Mouse (Mus musculus) embryonic fibroblast, embryonic 13.5 days (primary cell): ENCODE measurements around the gene Svopl. TPM values are rescaled to one million over a fixed set of nuclear protein-coding genes. Genes with fewer than 3 reads are reported as not detected.

Source experiments
- H3K27ac ChIP-seq: 2 replicates; pipeline ENCODE4 v1.5.1; 2012; ENCODE audit warnings: low read length, control low read depth, inconsistent platforms; ENCODE audit not compliant: insufficient read depth
- H3K4me1 ChIP-seq: 2 replicates; pipeline ENCODE4 v1.6.1; 2011; ENCODE audit warnings: low read length; ENCODE audit not compliant: control insufficient read depth, insufficient read depth
- H3K4me3 ChIP-seq: 2 replicates; pipeline ENCODE4 v1.5.1; 2011; ENCODE audit warnings: mild to moderate bottlenecking, control low read depth, low read length; ENCODE audit not compliant: insufficient read depth
- CTCF ChIP-seq: IDR thresholded peaks from 2 replicates; pipeline ENCODE4 v1.5.1; 2011; ENCODE audit warnings: mild to moderate bottlenecking, control low read depth, low read length, moderate library complexity, borderline replicate concordance; ENCODE audit not compliant: insufficient read depth
- POLR2A ChIP-seq: IDR thresholded peaks from 2 replicates; pipeline ENCODE4 v1.6.1; 2011; ENCODE audit warnings: low read depth, mild to moderate bottlenecking, control low read depth, low read length, moderate library complexity
- polyA plus RNA-seq: library from polyadenylated mRNA; stranded (reverse); fragments of >200 nt; gene quantifications from 2 replicates; pipeline ENCODE4 v1.2.4, GENCODE M21; 2011; ENCODE audit warnings: low read depth; ENCODE audit not compliant: missing spikeins, insufficient read length

Svopl gene
- polyA plus RNA-seq, 1 experiment: not detected

DNA sequence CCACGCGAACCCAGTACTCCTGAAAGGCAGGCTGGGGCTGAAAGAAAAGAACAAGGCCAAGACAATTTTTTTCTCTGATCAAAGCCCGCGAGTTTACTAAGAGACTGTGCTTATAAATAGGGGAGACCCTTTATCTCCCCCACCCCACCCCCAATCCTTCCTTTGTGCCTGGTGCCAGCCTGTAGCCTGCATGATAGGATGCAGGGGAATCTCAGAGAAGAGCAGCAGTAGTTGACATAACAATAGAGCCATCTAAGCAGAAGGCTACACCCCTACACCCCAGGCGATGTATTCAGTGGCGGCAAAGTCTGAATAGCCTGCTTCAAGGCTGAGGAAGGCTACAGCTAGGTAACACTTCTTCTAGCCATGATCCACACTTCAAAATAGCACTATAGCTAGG is 110.3 kb downstream of the Svopl start:
- Histone ChIP-seq H3K27ac (no peak overlapping the region), H3K4me1 (no peaks in the 10 kb centered on the region), H3K4me3 (no peak overlapping the region)
- TF ChIP-seq CTCF (no peak), POLR2A (no peak)

Other genes starting within 250 kb of the Svopl start
- gene Trim24, start 176.2 kb downstream of the Svopl start, polyA plus RNA-seq: 35.6 and 42.0 TPM in 2 replicates
- gene Tmem213, start 62.3 kb upstream of the Svopl start, polyA plus RNA-seq: not detected in 2 replicates
- 0.44 TPM in 1 of 2 replicates, not detected in the other for gene Atp6v0a4, start 77.6 kb upstream of the Svopl start, polyA plus RNA-seq
- 4.8 and 6.1 TPM in 2 replicates for gene D630045J12Rik, start 207.0 kb upstream of the Svopl start, polyA plus RNA-seq